ENCODE assay signal across 29 mouse cellular contexts in the genomic region with DNA sequence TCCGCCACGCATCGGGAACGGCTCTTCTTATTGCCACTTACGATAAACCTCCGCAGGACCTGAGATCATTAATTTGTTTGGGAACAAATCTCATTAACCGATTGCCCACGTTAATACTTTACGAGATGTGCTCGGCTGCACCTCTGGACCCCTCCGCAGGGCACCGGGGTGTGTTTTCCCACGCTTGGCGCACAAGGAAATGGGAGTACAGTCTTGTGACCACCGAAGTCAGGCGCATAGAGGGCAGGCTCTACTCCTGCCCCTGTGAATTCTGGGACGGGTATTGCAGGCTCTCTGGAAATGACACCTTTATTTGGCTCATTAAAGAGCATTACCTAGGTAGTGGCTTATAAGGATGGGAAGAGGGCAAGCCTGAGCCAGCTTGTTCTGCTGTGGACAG. TPM values are rescaled to one million over a fixed set of nuclear protein-coding genes. Genes with fewer than 3 reads are reported as not detected.
DNase-seq lines count a peak whose midpoint lies in the region; ATAC-seq and TF ChIP-seq lines count a peak whose summit lies in the region.
"Had no signal": no experiment of that assay in that cellular context is flagged by ENCODE, and none has a peak within 500 bp of the region (broad histone marks: within the 10 kb centered on the region; RNA-seq: fewer than 3 reads in every experiment).

No protein-coding gene starts in this region.

- no peak overlapping the region for H3K4me2 ChIP-seq in hindbrain, embryonic 14.5 days (replicated peaks)
- H3K4me2 ChIP-seq in kidney, embryonic 16.5 days (replicated peaks; ENCODE audit: low read depth, low read length): peak overlapping the region; percentile 14; the same call in 1 of the 2 replicates
- H3K4me2 ChIP-seq in midbrain, embryonic 13.5 days (replicated peaks): no peak overlapping the region
- H3K4me2 ChIP-seq in midbrain, postnatal 0 days (ENCODE audit: low read depth, low read length, poor library complexity, severe bottlenecking): no peak overlapping the region
- H3K4me2 ChIP-seq: embryonic facial prominence, embryonic 12.5 days; embryonic facial prominence, embryonic 15.5 days; heart, embryonic 13.5 days; hindbrain, embryonic 12.5 days had no signal

- DNase-seq in hindbrain, embryonic 10.5 days (ENCODE audit: low spot score): no peak
- no peak for DNase-seq in hindbrain, embryonic 14.5 days (ENCODE audit: low spot score)
- DNase-seq in kidney, adult 18-20 months: no peak
- no peak for DNase-seq in midbrain, postnatal 0 days (ENCODE audit: low spot score)
- DNase-seq in layer of hippocampus, postnatal 25 days (ENCODE audit: extremely low spot score in 1 of 2, low spot score in 1 of 2): no peak
- DNase-seq: adrenal gland, adult 2 months; adrenal gland, postnatal 14 days; B cell, adult 2 months; cerebellum, adult 11 months; cerebellum, adult 2 months; cerebellum, adult 9-11 months; cerebellum, postnatal 25 days; gastrocnemius, postnatal 10 days; gastrocnemius, postnatal 36 days; heart, adult 2 months; heart, postnatal 14 days; heart, postnatal 4 days had no signal

- no peak overlapping the region for H3K4me3 ChIP-seq in hindbrain, embryonic 10.5 days
- H3K4me3 ChIP-seq in hindbrain, embryonic 14.5 days (replicated peaks; ENCODE audit: low read length): no peak overlapping the region
- H3K4me3 ChIP-seq in kidney, embryonic 16.5 days (ENCODE audit: low read length): no peak overlapping the region
- H3K4me3 ChIP-seq in midbrain, embryonic 13.5 days (replicated peaks): no peak overlapping the region
- no peak overlapping the region for H3K4me3 ChIP-seq in midbrain, postnatal 0 days (ENCODE audit: low read depth, low read length)
- H3K4me3 ChIP-seq: embryonic facial prominence, embryonic 12.5 days; embryonic facial prominence, embryonic 15.5 days; heart, adult 2 months; heart, embryonic 10.5 days; heart, embryonic 13.5 days; hindbrain, embryonic 12.5 days had no signal

- H3K36me3 ChIP-seq in hindbrain, embryonic 10.5 days: no peaks in the 10 kb centered on the region
- no peaks in the 10 kb centered on the region for H3K36me3 ChIP-seq in hindbrain, embryonic 14.5 days (replicated peaks; ENCODE audit: control insufficient read depth, insufficient read depth)
- H3K36me3 ChIP-seq in kidney, embryonic 16.5 days (ENCODE audit: insufficient read depth, low read length): no peaks in the 10 kb centered on the region
- 0 out of 2 replicates have a peak, but pooled peaks cover 2% of the 10 kb centered on the region for H3K36me3 ChIP-seq in midbrain, embryonic 13.5 days
- 0 out of 2 replicates have a peak, but pooled peaks cover 5% of the 10 kb centered on the region for H3K36me3 ChIP-seq in midbrain, postnatal 0 days (ENCODE audit: insufficient read depth, low read length)
- H3K36me3 ChIP-seq: embryonic facial prominence, embryonic 12.5 days; embryonic facial prominence, embryonic 15.5 days; heart, embryonic 10.5 days; heart, embryonic 13.5 days; hindbrain, embryonic 12.5 days had no signal

- no peak for ATAC-seq in hindbrain, embryonic 14.5 days (ENCODE audit: low FRiP score)
- peak; percentile 81 for ATAC-seq in kidney, embryonic 16.5 days (ENCODE audit: low FRiP score, low TSS enrichment)
- no peak for ATAC-seq in midbrain, embryonic 13.5 days
- no peak for ATAC-seq in midbrain, postnatal 0 days (ENCODE audit: low FRiP score)
- ATAC-seq: hindbrain, embryonic 16.5 days had no signal

- peaks cover 27% of the 10 kb centered on the region for H3K27me3 ChIP-seq in hindbrain, embryonic 10.5 days (ENCODE audit: insufficient read depth, poor library complexity, severe bottlenecking)
- H3K27me3 ChIP-seq in hindbrain, embryonic 14.5 days (ENCODE audit: control insufficient read depth, insufficient read depth, low read length): no peaks in the 10 kb centered on the region
- no peaks in the 10 kb centered on the region; the same call in 1 of the 2 replicates for H3K27me3 ChIP-seq in kidney, embryonic 16.5 days (ENCODE audit: insufficient read depth, low read length)
- H3K27me3 ChIP-seq in midbrain, embryonic 13.5 days: peaks cover 9% of the 10 kb centered on the region
- H3K27me3 ChIP-seq in midbrain, postnatal 0 days (ENCODE audit: insufficient read depth, low read length): no peaks in the 10 kb centered on the region
- H3K27me3 ChIP-seq: CH12.LX had no signal

- 0 out of 2 replicates have a peak overlapping the region, but pooled peaks have one; percentile 40 for H3K27ac ChIP-seq in hindbrain, embryonic 10.5 days
- no peak overlapping the region for H3K27ac ChIP-seq in hindbrain, embryonic 14.5 days
- peak overlapping the region; percentile 80 for H3K27ac ChIP-seq in kidney, embryonic 16.5 days (ENCODE audit: low read length)
- 0 out of 2 replicates have a peak overlapping the region, but pooled peaks have one; percentile 54 for H3K27ac ChIP-seq in midbrain, embryonic 13.5 days
- H3K27ac ChIP-seq in midbrain, postnatal 0 days (ENCODE audit: low read depth, low read length): no peak overlapping the region
- H3K27ac ChIP-seq: embryonic facial prominence, embryonic 12.5 days; embryonic facial prominence, embryonic 15.5 days; heart, adult 2 months; heart, embryonic 10.5 days; heart, embryonic 13.5 days had no signal

- H3K9me3 ChIP-seq in hindbrain, embryonic 10.5 days: no peaks in the 10 kb centered on the region
- H3K9me3 ChIP-seq in hindbrain, embryonic 14.5 days (ENCODE audit: control insufficient read depth, low read length): no peaks in the 10 kb centered on the region
- no peaks in the 10 kb centered on the region for H3K9me3 ChIP-seq in kidney, embryonic 16.5 days (ENCODE audit: low read length)
- H3K9me3 ChIP-seq in midbrain, embryonic 13.5 days: no peaks in the 10 kb centered on the region
- H3K9me3 ChIP-seq in midbrain, postnatal 0 days (ENCODE audit: low read length): no peaks in the 10 kb centered on the region
- H3K9me3 ChIP-seq: embryonic facial prominence, embryonic 12.5 days; embryonic facial prominence, embryonic 15.5 days; heart, embryonic 10.5 days; heart, embryonic 13.5 days; hindbrain, embryonic 12.5 days had no signal

- H3K9ac ChIP-seq in hindbrain, embryonic 14.5 days: no peak overlapping the region
- no peak overlapping the region for H3K9ac ChIP-seq in kidney, embryonic 16.5 days (replicated peaks; ENCODE audit: low read length)
- H3K9ac ChIP-seq in midbrain, embryonic 13.5 days (replicated peaks): no peak overlapping the region
- H3K9ac ChIP-seq in midbrain, postnatal 0 days (replicated peaks; ENCODE audit: low read length, poor library complexity, severe bottlenecking): no peak overlapping the region
- H3K9ac ChIP-seq: embryonic facial prominence, embryonic 12.5 days; embryonic facial prominence, embryonic 15.5 days; heart, embryonic 13.5 days; hindbrain, embryonic 12.5 days had no signal

- H3K4me1 ChIP-seq in hindbrain, embryonic 10.5 days (replicated peaks): peaks cover 41% of the 10 kb centered on the region
- H3K4me1 ChIP-seq in hindbrain, embryonic 14.5 days (replicated peaks; ENCODE audit: control insufficient read depth, insufficient read depth, low read length): peaks cover 33% of the 10 kb centered on the region
- H3K4me1 ChIP-seq in kidney, embryonic 16.5 days (ENCODE audit: insufficient read depth, low read length): peaks cover 23% of the 10 kb centered on the region
- H3K4me1 ChIP-seq in midbrain, embryonic 13.5 days (replicated peaks): peaks cover 58% of the 10 kb centered on the region
- peaks cover 11% of the 10 kb centered on the region; the same call in 1 of the 2 replicates for H3K4me1 ChIP-seq in midbrain, postnatal 0 days (ENCODE audit: insufficient read depth, low read length)
- H3K4me1 ChIP-seq: embryonic facial prominence, embryonic 12.5 days; heart, embryonic 10.5 days; heart, embryonic 13.5 days had no signal

- no peak for TF ChIP-seq CTCF in midbrain, postnatal 0 days (IDR thresholded peaks at IDR 0.05)

- WGBS in hindbrain, embryonic 10.5 days: 94% methylated on average over 17 of the region's 17 CpGs
- WGBS in hindbrain, embryonic 14.5 days: 77% methylated on average over 17 of the region's 17 CpGs
- 62% methylated on average over 17 of the region's 17 CpGs for WGBS in kidney, embryonic 16.5 days
- 87% methylated on average over 17 of the region's 17 CpGs for WGBS in midbrain, embryonic 13.5 days
- WGBS in midbrain, postnatal 0 days: 83% methylated on average over 17 of the region's 17 CpGs

RNA-seq across cellular contexts. Expression of gene Sez6l, which starts 11.9 kb away (rescaled TPM):
- 1.4 and 6.0 TPM in 2 replicates for polyA plus RNA-seq in hindbrain, embryonic 10.5 days (2016; fragmentation: Nextera tagmentation; extraction: Ambion mirVana)
- 35.5 and 38.0 TPM in 2 replicates for polyA plus RNA-seq in hindbrain, embryonic 14.5 days (2014; fragmentation: Nextera tagmentation; extraction: Ambion mirVana)
- polyA plus RNA-seq in kidney, embryonic 16.5 days (2015; fragmentation: Nextera tagmentation; extraction: Ambion mirVana): 0.76 and 0.89 TPM in 2 replicates
- polyA plus RNA-seq in midbrain, embryonic 13.5 days (2015; fragmentation: Nextera tagmentation; extraction: Ambion mirVana): 41.6 and 42.0 TPM in 2 replicates
- 101 and 115 TPM in 2 replicates for total RNA-seq in midbrain, postnatal 0 days (2014; rRNA removed)
- 60.7 and 65.7 TPM in 2 replicates for polyA plus RNA-seq in midbrain, postnatal 0 days (2015; fragmentation: Nextera tagmentation; extraction: Ambion mirVana)
- total RNA-seq in layer of hippocampus, postnatal 25 days (2021): 100 to 1,000 TPM; 208 to 235 TPM
- total RNA-seq: CH12.LX; common myeloid progenitor, adult 5-6 weeks; granulocyte monocyte progenitor cell, adult 5-6 weeks; MEL had no signal

Comparison
In these comparisons a context has a peak if more than half of its experiments do, and no peak if none do; other contexts are left out.
1. H3K27ac ChIP-seq: peak in hindbrain, embryonic 10.5 days (single experiment), kidney, embryonic 16.5 days (single experiment) and midbrain, embryonic 13.5 days (single experiment); none in hindbrain, embryonic 14.5 days (single experiment) and midbrain, postnatal 0 days (single experiment).